Mouse (Mus musculus) stomach, embryonic 14.5 days (tissue): ENCODE data around the gene Trp53tg5. TPM values are rescaled to one million over a fixed set of nuclear protein-coding genes. Genes with fewer than 3 reads are reported as not detected.

Source experiments
- ATAC-seq: fragments of 200-750 bp; cut with Nextera tagmentation; 2 replicates; pipeline ENCODE4 v1.8.0; 2017; ENCODE audit warnings: low read depth, moderate TSS enrichment; ENCODE audit not compliant: insufficient number of reproducible peaks, insufficient read depth, low FRiP score
- H3K27ac ChIP-seq: fragments of 300-500 bp; sonication (generic); 2 replicates; pipeline ENCODE4 v1.5.1; 2014; ENCODE audit warnings: mild to moderate bottlenecking, low read length, moderate library complexity, mixed read lengths
- H3K27me3 ChIP-seq: fragments of 300-500 bp; sonication (generic); 2 replicates; pipeline ENCODE4 v1.6.1; 2014; ENCODE audit warnings: low read length, control low read depth, mixed read lengths; ENCODE audit not compliant: control insufficient read depth, insufficient read depth
- H3K36me3 ChIP-seq: fragments of 300-500 bp; sonication (generic); 2 replicates; pipeline ENCODE4 v1.6.1; 2014; ENCODE audit warnings: mild to moderate bottlenecking, control low read depth, low read length, moderate library complexity, mixed read lengths; ENCODE audit not compliant: control insufficient read depth, insufficient read depth
- H3K4me1 ChIP-seq: fragments of 300-500 bp; sonication (generic); 2 replicates; pipeline ENCODE4 v1.6.1; 2014; ENCODE audit warnings: low read length, control low read depth, mixed read lengths; ENCODE audit not compliant: control insufficient read depth, insufficient read depth
- H3K4me2 ChIP-seq: fragments of 300-500 bp; sonication (generic); replicated peaks from 2 replicates; pipeline ENCODE4 v1.6.1; 2014; ENCODE audit warnings: low read depth, low read length, control low read depth
- H3K4me3 ChIP-seq: fragments of 300-500 bp; sonication (generic); 2 replicates; pipeline ENCODE4 v1.5.1; 2014; ENCODE audit warnings: low read depth, low read length, control low read depth
- H3K9ac ChIP-seq: fragments of 300-500 bp; sonication (generic); replicated peaks from 2 replicates; pipeline ENCODE4 v1.6.1; 2014; ENCODE audit warnings: low read depth, mild to moderate bottlenecking, control low read depth, low read length, moderate library complexity, mixed read lengths
- H3K9me3 ChIP-seq: fragments of 300-500 bp; sonication (generic); 2 replicates; pipeline ENCODE4 v1.6.1; 2016; ENCODE audit warnings: low read depth, low read length, control low read depth; ENCODE audit not compliant: control insufficient read depth
- WGBS: fragments of 180-500 bp; shearing (Covaris S2); extraction: QIAGEN DNeasy Blood & Tissue Kit; methylation state at CpG from one replicate; pipeline ENCODE4 v1.1.7; 2014; 5-methylcytosine and 5-hydroxymethylcytosine counted together
- polyA plus RNA-seq: library from polyadenylated mRNA; unstranded; fragments of >200 nt; fragmentation: Nextera tagmentation; extraction: Ambion mirVana; gene quantifications from 2 replicates; pipeline ENCODE4 v1.2.1, GENCODE M21; 2014

Gene Trp53tg5
- polyA plus RNA-seq, 1 experiment from 2014 or later = not detected

DNA sequence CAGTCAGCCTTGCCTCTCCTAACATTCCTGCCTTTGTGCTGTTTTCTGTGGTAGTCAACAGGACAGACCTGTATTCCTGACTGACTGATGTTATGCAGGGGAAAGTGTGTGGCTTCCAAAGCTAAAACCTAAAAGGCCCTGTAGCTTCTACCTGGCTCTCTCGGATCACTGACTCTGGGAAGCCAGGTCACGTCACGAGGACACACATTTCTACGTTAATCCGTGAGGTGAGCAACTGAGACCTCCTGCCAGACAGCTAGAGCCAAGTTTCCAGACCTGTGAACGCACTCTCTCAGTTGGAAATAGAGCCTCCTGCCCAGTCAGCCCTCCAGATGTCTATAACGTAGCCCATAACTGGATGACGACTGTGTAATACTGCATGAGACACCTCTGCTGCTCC is 51.5 kb downstream of the Trp53tg5 start:
- H3K4me3 ChIP-seq = no peak overlapping the region
- WGBS = 81% methylated on average over 8 of the region's 8 CpGs
- ATAC-seq = no peak
- H3K36me3 ChIP-seq = peaks cover 20% of the 10 kb centered on the region
- no peaks in the 10 kb centered on the region for H3K4me1 ChIP-seq
- no peaks in the 10 kb centered on the region for H3K9me3 ChIP-seq
- H3K9ac ChIP-seq = no peak overlapping the region
- H3K27me3 ChIP-seq = no peaks in the 10 kb centered on the region
- no peak overlapping the region for H3K4me2 ChIP-seq
- H3K27ac ChIP-seq = peak overlapping the region; percentile 61; the same call in 1 of the 2 replicates

DNA sequence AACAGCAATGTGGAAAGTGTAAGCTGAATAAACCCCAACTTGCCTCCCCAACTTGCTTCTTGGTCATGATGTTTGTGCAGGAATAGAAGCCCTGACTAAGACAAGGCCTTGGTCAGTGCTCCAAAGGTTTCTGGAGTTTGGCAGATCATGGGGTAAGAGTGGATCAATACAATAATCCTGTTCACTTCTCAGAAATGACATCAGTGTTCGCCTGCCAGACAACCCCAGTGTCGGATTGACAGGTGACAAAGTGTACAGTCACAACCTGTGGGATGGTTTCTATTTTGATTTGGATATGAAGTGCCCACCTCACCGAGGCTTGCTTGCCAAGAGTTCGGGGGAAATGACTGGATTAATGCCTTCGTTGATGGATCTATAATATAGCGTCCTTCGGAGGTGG is 52.2 kb downstream of the Trp53tg5 start:
- WGBS = 77% methylated on average over 7 of the region's 7 CpGs
- ATAC-seq = no peak
- Histone ChIP-seq H3K4me1 (no peaks in the 10 kb centered on the region), H3K36me3 (peaks cover 16% of the 10 kb centered on the region), H3K4me2 (no peak overlapping the region), H3K9me3 (no peaks in the 10 kb centered on the region), H3K27ac (no peak overlapping the region), H3K27me3 (no peaks in the 10 kb centered on the region), H3K9ac (no peak overlapping the region), H3K4me3 (no peak overlapping the region)

Other genes starting within 250 kb of the Trp53tg5 start
- not detected in 2 replicates for gene Svs2, start 235.3 kb downstream of the Trp53tg5 start, polyA plus RNA-seq
- gene Svs3b, start 217.1 kb downstream of the Trp53tg5 start, polyA plus RNA-seq = not detected in 2 replicates
- gene Svs4, start 195.3 kb downstream of the Trp53tg5 start, polyA plus RNA-seq = not detected in 2 replicates
- not detected in 2 replicates for gene Svs3a, start 184.5 kb downstream of the Trp53tg5 start, polyA plus RNA-seq
- not detected in 2 replicates for gene Svs6, start 157.0 kb downstream of the Trp53tg5 start, polyA plus RNA-seq
- gene Svs5, start 141.0 kb downstream of the Trp53tg5 start, polyA plus RNA-seq = not detected in 2 replicates
- gene Slpi, start 84.6 kb downstream of the Trp53tg5 start, polyA plus RNA-seq = 0.58 and 1.8 TPM in 2 replicates
- gene Rbpjl, start 70.6 kb downstream of the Trp53tg5 start, polyA plus RNA-seq = 0.14 and 6.6 TPM in 2 replicates
- 1.1 and 2.0 TPM in 2 replicates for gene Matn4, start 68.6 kb downstream of the Trp53tg5 start, polyA plus RNA-seq
- gene Sdc4, start 29.8 kb downstream of the Trp53tg5 start, polyA plus RNA-seq = 104 and 120 TPM in 2 replicates
- 65.0 and 67.6 TPM in 2 replicates for gene Sys1, start 16.8 kb downstream of the Trp53tg5 start, polyA plus RNA-seq
- gene Gm20458, start 12.8 kb downstream of the Trp53tg5 start, polyA plus RNA-seq = 7.0 and 19.1 TPM in 2 replicates
- 8.8 and 17.9 TPM in 2 replicates for gene Dbndd2, start 12.4 kb upstream of the Trp53tg5 start, polyA plus RNA-seq
- gene Pigt, start 23.8 kb upstream of the Trp53tg5 start, polyA plus RNA-seq = 83.0 and 86.0 TPM in 2 replicates
- gene Wfdc2, start 88.7 kb upstream of the Trp53tg5 start, polyA plus RNA-seq = 241 and 274 TPM in 2 replicates
- not detected in 2 replicates for gene Spint3, start 99.7 kb upstream of the Trp53tg5 start, polyA plus RNA-seq
- 2.1 and 2.3 TPM in 2 replicates for gene Wfdc6a, start 111.7 kb upstream of the Trp53tg5 start, polyA plus RNA-seq
- not detected in 2 replicates for gene Eppin, start 119.9 kb upstream of the Trp53tg5 start, polyA plus RNA-seq
- gene Wfdc6b, start 139.8 kb upstream of the Trp53tg5 start, polyA plus RNA-seq = not detected in 2 replicates
- gene Wfdc8, start 139.9 kb upstream of the Trp53tg5 start, polyA plus RNA-seq = not detected in 2 replicates
- not detected in 2 replicates for gene Wfdc16, start 165.1 kb upstream of the Trp53tg5 start, polyA plus RNA-seq
- 0.64 and 1.3 TPM in 2 replicates for gene Wfdc10, start 182.3 kb upstream of the Trp53tg5 start, polyA plus RNA-seq
- not detected in 2 replicates for gene Wfdc9, start 182.9 kb upstream of the Trp53tg5 start, polyA plus RNA-seq
- not detected in 2 replicates for gene Wfdc11, start 200.4 kb upstream of the Trp53tg5 start, polyA plus RNA-seq
- gene Wfdc13, start 211.4 kb upstream of the Trp53tg5 start, polyA plus RNA-seq = 2.4 and 2.5 TPM in 2 replicates
- not detected in 2 replicates for gene Spint4, start 224.8 kb upstream of the Trp53tg5 start, polyA plus RNA-seq
- not detected in 2 replicates for gene Spint5, start 241.6 kb upstream of the Trp53tg5 start, polyA plus RNA-seq